Mouse (Mus musculus): Measurements from ENCODE around the gene Wdr13.

GRCm38 (mm10) chrX:8115275-8115674 lies 17.4 kb downstream of the Wdr13 start:
- TF ChIP-seq CTCF (IDR thresholded peaks at IDR 0.05; ENCODE audit: control insufficient read depth, insufficient read depth, low read length), result no peak
- TF ChIP-seq POLR2A (IDR thresholded peaks at IDR 0.05; ENCODE audit: borderline replicate concordance, control insufficient read depth, low read depth, low read length), result no peak

Measured in bone marrow, adult 2 months (tissue).